Mouse (Mus musculus) forebrain, embryonic 10.5 days (tissue): ENCODE measurements around the gene Cad. TPM values are rescaled to one million over a fixed set of nuclear protein-coding genes. Genes with fewer than 3 reads are reported as not detected.

Experiments used
- DNase-seq: peaks from one replicate; pipeline ENCODE4 v3.0.0-alpha.2; 2017; ENCODE audit warnings: low spot score; ENCODE audit errors: extremely low spot score
- H3K27ac ChIP-seq: fragments of 300-500 bp; sonication (generic); 2 replicates; pipeline ENCODE4 v1.5.1; 2016; ENCODE audit warnings: mild to moderate bottlenecking
- H3K27me3 ChIP-seq: fragments of 300-500 bp; sonication (generic); 2 replicates; pipeline ENCODE4 v1.6.1; 2016; ENCODE audit warnings: mild to moderate bottlenecking; ENCODE audit not compliant: poor library complexity, severe bottlenecking
- H3K36me3 ChIP-seq: fragments of 300-500 bp; sonication (generic); replicated peaks from 2 replicates; pipeline ENCODE4 v1.6.1; 2016; ENCODE audit warnings: mild to moderate bottlenecking, moderate library complexity
- H3K4me1 ChIP-seq: fragments of 300-500 bp; sonication (generic); 2 replicates; pipeline ENCODE4 v1.6.1; 2016
- H3K4me3 ChIP-seq: fragments of 300-500 bp; sonication (generic); 2 replicates; pipeline ENCODE4 v1.5.1; 2016; ENCODE audit warnings: mild to moderate bottlenecking, moderate library complexity
- H3K9me3 ChIP-seq: fragments of 300-500 bp; sonication (generic); 2 replicates; pipeline ENCODE4 v1.6.1; 2016; ENCODE audit warnings: mild to moderate bottlenecking, moderate library complexity
- WGBS: fragments of 180-500 bp; shearing (Covaris S2); methylation state at CpG from one replicate; pipeline ENCODE4 v1.1.7; 2016; 5-methylcytosine and 5-hydroxymethylcytosine counted together
- polyA plus RNA-seq: library from polyadenylated mRNA; unstranded; fragments of >200 nt; fragmentation: Nextera tagmentation; extraction: Ambion mirVana; gene quantifications from 2 replicates; pipeline ENCODE4 v1.2.1, GENCODE M21; 2016

Gene Cad
- polyA plus RNA-seq, 1 experiment from 2014 or later, result 79.3 TPM

DNA sequence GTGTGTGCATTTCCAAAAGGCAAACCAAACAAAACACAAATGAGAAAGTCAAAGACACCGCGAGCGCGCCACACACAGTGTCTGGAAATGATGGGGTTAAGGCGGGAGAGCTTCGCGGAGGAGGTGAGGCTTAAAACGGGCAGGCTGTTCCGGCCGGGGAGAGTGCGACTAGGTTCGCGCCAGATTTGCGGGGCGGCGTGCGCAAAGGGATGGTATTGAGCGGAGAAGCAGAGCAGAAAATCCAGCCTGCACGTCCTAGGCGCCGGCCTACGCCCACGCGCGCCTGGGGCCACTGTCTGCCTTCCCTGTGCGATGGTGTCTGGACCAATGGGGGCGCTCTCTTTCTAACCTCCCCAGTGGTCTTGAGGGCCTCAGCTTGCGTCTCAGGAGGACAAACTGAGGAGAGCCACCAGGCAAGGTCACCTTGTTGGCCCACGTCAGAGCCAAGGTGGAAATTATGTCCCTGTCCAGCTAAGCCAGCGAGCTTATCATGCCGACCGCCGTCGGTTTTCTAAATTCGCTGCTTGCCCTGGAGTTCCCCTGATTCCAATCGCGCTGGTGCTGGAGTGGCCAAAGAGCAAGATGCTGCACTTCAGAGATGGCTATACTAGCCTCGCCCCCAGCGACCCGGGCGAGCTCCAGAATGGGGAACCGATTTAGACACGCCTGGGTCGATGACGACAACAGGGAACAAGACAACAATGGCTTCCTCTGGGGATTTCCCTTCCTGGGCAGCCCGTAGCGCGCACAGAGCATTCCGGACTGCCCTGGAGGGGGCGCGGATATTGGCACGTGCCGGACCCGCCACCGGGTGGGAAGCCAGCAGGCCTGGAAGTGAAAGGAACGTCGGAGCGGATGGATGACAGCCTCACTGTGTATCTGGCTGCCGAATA, 40.5 kb downstream of the Cad start:
- Histone ChIP-seq H3K4me1 (peaks cover 44% of the 10 kb centered on the region), H3K4me3 (peak overlapping the region; percentile 52), H3K36me3 (no peaks in the 10 kb centered on the region), H3K27ac (no peak overlapping the region), H3K9me3 (no peaks in the 10 kb centered on the region), H3K27me3 (peaks cover 94% of the 10 kb centered on the region)
- DNase-seq, result peak; percentile 46
- WGBS, result under 1% methylated on average over 59 of the region's 59 CpGs

DNA sequence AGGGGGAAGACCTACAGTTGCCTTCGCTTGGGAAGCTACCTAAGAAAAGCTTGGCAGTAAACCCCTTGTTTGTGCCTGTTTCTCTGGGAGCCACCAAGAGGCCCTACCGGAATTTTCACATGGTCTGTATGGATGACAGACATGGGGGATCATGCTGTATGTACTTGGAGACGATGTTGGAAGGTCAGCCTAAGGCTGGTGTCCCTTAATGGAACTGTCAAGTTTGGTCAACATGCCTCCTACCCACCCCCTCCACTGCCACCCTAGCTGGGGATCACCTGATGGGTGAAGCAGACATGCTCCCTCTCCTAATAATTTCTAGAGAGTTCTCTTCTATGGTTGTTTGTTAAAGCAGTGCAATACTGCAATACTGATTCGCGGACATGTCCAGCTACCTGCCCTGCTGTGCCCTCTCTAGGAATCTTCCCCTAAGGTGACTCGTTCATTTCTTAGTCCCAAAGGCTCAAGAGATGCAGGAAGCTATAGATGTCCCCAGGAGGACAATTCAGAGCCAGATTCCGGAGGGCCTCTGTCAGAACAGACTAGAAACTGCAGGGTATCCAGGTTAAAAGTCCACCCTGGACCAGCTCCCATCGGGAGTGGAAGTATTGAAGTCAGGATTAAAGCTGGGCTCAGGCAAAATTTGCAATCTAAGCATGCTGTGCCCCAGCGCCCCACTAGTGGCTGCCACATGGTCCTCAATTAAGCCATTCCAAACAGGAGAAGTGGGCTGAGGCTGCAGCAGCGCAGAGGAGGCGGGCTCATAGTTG, 41.3 kb downstream of the Cad start:
- Histone ChIP-seq H3K36me3 (no peaks in the 10 kb centered on the region), H3K4me3 (peak overlapping the region; percentile 52), H3K27me3 (peaks cover 85% of the 10 kb centered on the region), H3K27ac (no peak overlapping the region), H3K4me1 (peaks cover 44% of the 10 kb centered on the region), H3K9me3 (no peaks in the 10 kb centered on the region)
- no peak for DNase-seq
- WGBS, result 26% methylated on average over 11 of the region's 11 CpGs

DNA sequence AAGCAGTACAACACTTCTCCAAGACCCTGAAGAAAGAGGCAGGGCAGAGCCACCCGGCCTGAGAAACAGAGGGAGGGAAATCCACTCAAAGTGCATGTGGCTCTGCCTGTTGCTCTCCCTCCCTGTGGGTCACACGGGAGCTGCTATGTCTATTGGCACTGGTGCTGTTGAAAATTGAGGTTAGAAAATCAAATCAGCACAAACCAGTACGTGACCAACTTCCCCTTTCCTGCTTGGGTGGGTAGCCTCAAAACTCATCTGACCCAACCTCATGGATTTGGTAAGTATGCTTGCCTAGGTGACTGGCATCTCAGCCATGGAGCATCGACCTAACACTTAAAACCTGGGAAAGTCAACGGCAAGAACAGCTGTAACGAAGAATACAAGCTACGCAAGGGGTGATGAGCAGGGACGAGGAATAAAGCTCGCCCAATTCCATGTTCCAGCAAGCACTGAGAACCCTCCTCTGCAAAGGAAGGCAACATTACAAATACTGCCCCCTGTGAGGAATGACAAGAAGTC, 51.3 kb downstream of the Cad start, which contains the start of gene Dnajc5g:
Gene Dnajc5g, plus strand, starts transcription at position 472 of the 522 bp plus-strand sequence.
- Histone ChIP-seq H3K27ac (no peak within 1 kb of the TSS), H3K4me1 (no peaks in the 10 kb centered on the region), H3K36me3 (no peaks in the 10 kb centered on the region), H3K9me3 (no peaks in the 10 kb centered on the region), H3K27me3 (no peaks in the 10 kb centered on the region), H3K4me3 (no peak within 1 kb of the TSS)
- 88% methylated on average over 9 of the region's 9 CpGs for WGBS
- DNase-seq, result no peak

DNA sequence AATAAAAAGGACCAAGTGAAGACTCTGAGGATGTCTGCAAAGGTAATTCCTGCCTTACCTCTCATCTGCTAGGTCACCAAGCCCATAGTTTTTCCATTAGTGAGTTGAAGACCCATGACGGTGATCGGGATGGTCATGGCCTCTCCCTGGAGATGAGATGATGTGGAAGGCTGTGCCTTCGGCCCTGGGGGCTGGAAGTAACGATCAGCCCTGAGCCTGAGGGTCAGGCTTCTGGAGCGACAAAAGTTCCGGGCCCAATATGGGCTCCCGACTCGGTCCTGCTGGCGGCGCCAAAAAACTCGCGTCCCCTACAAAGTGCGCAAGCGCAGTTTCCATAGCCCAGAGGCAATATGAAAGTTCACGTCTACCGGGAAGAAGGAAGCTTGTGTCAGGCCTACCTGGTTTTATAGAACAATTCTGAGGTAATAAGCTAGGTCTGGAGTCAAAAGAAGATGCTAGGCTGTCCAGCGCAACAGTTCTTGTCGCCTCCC, 53.5 kb downstream of the Cad start, which contains the start of gene Slc30a3:
Gene Slc30a3, minus strand, starts transcription at position 238 of the 491 bp plus-strand sequence.
- H3K27me3 ChIP-seq, result no peaks in the 10 kb centered on the region
- H3K4me3 ChIP-seq, result no peak within 1 kb of the TSS
- no peaks in the 10 kb centered on the region for H3K36me3 ChIP-seq
- DNase-seq, result no peak
- no peaks in the 10 kb centered on the region for H3K9me3 ChIP-seq
- WGBS, result 93% methylated on average over 18 of the region's 18 CpGs
- no peak within 1 kb of the TSS for H3K27ac ChIP-seq
- H3K4me1 ChIP-seq, result no peaks in the 10 kb centered on the region

DNA sequence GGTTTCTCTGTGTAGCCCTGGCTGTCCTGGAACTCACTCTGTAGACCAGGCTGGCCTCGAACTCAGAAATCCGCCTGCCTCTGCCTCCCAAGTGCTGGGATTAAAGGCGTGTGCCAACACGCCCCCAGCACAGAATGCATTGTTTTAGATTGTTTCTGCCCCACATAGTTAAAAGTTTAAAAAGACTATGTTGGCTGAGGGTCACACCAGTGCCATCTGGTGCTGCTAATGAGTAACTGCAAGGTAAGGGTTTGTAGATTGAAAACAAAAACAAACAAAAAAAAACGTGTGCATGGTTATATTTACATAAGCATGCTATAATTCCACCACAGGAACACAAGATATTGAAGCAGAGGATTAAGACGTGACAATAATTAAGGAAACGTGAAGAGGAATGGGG, 56.2 kb downstream of the Cad start:
- H3K4me1 ChIP-seq, result no peaks in the 10 kb centered on the region
- WGBS, result 42% methylated on average over 7 of the region's 7 CpGs

DNA sequence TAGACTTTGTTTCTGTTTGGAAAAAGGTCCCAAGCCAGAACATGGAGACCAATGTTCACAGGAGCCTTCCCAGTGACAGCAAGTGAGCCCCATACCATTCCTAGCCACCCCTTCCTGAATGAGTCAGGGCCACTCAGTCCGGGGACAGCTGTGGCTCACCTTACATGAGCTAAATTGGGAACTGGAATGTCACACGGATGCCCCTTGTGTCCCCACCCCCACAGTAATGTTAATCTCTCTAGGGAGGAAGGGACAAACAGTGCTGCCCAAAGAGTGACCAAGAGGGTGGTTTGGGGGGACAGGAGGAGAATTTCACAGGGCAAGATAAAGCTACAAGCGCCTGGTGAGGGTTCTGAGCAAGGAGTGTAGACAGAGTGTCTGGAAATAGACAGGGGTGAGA, 61.8 kb downstream of the Cad start, which contains the start of gene Trim54:
Gene Trim54, plus strand, starts transcription at position 359 of the 400 bp plus-strand sequence.
- WGBS, result 53% methylated on average over 3 of the region's 3 CpGs
- DNase-seq, result no peak
- Histone ChIP-seq H3K36me3 (no peaks in the 10 kb centered on the region), H3K4me1 (no peaks in the 10 kb centered on the region), H3K4me3 (no peak within 1 kb of the TSS), H3K9me3 (no peaks in the 10 kb centered on the region), H3K27ac (no peak within 1 kb of the TSS), H3K27me3 (peaks cover 9% of the 10 kb centered on the region)

More for the DNA sequence above, 56.2 kb downstream of the Cad start:
- no peaks in the 10 kb centered on the region for H3K36me3 ChIP-seq
- H3K9me3 ChIP-seq, result no peaks in the 10 kb centered on the region
- no peak overlapping the region for H3K27ac ChIP-seq
- H3K27me3 ChIP-seq, result no peaks in the 10 kb centered on the region
- H3K4me3 ChIP-seq, result no peak overlapping the region
- no peak for DNase-seq

DNA sequence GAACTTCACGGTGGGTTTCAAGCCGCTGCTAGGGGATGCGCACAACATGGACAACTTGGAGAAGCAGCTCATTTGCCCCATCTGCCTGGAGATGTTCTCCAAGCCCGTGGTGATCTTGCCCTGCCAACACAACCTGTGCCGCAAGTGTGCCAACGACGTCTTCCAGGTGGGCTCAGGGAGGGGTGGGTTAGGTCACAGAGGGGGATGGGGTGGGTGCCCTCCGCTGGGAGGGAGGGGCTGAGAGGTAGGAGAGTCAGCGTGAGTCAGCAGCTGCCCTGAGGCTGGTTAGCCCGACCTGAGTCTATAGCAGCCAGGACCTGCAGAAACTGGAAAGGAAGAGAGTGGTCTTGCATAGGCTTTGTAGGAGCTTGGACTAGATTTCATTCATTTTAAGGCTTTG, 62.3 kb downstream of the Cad start:
- Histone ChIP-seq H3K4me1 (no peaks in the 10 kb centered on the region), H3K4me3 (no peak overlapping the region), H3K27ac (no peak overlapping the region), H3K27me3 (peaks cover 9% of the 10 kb centered on the region), H3K36me3 (no peaks in the 10 kb centered on the region), H3K9me3 (no peaks in the 10 kb centered on the region)
- no peak for DNase-seq
- 28% methylated on average over 10 of the region's 10 CpGs for WGBS

DNA sequence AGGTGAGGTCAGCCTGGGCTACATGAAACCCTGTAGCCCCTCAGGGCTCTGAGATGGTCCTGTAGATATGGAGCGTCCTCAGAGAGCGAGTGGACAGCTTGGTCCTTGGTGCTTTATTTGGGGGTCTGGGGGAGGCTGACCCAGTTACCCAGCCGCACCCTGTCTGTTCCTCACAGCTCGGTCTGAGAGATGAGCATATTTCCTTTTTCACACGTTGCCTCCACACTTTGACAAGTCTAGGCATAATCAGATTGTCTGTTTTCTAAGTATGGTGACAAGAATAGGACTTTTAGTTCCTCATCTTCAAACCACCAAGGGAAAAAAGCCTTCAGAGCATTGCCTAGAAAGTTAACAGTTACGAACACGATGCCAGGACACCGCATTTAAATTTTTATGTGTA, 66.5 kb downstream of the Cad start:
- Histone ChIP-seq H3K27ac (no peak overlapping the region), H3K9me3 (no peaks in the 10 kb centered on the region), H3K4me1 (no peaks in the 10 kb centered on the region), H3K36me3 (no peaks in the 10 kb centered on the region), H3K27me3 (peaks cover 9% of the 10 kb centered on the region), H3K4me3 (no peak overlapping the region)
- no peak for DNase-seq
- WGBS, result 90% methylated on average over 8 of the region's 8 CpGs

DNA sequence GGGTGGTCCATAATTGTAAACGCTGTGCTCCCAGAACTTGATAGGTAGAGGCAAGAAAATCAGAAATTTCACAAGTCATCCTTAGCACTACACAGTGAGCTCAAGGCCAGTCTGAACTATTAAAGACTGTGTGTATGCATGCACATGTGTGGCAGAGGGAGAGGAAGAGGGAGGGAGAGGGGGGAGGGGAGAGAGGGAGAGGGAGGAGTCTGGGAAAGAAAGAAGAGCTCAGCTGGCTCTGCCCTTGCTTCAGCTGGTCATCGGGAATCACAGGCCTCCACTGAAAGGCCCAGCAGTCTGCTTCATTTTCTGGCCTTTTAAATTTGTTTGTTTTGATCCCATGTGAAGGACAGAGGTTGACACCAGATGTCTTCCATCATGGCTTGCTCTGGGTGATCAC, 68.9 kb downstream of the Cad start:
- 55% methylated on average over 2 of the region's 2 CpGs for WGBS
- Histone ChIP-seq H3K27ac (no peak overlapping the region), H3K9me3 (no peaks in the 10 kb centered on the region), H3K4me1 (no peaks in the 10 kb centered on the region), H3K4me3 (no peak overlapping the region), H3K36me3 (no peaks in the 10 kb centered on the region), H3K27me3 (no peaks in the 10 kb centered on the region)
- DNase-seq, result no peak

DNA sequence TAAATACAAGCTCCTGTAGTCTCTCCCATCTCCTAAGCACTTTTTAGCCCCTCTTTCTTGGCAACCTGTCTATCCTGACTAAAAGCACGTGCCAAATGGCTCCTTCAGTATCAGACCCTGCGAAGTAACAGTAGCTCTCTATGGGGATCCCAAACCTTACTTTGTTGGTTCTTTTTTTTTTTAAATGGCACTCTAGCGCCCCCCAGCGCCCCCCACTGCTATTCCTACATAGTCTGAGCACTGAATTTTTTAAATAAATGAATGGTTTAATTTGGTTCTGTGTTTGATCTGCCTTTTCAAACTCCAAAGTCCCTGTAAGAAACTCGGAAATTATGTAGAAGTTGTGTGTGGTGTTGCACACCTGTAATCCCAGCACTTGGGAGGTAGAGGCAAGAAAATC, 71.5 kb downstream of the Cad start:
- no peak for DNase-seq
- WGBS, result 41% methylated on average over 5 of the region's 5 CpGs
- peaks cover under 1% of the 10 kb centered on the region; the same call in 1 of the 2 replicates for H3K27me3 ChIP-seq
- no peaks in the 10 kb centered on the region for H3K9me3 ChIP-seq
- H3K27ac ChIP-seq, result no peak overlapping the region
- H3K4me3 ChIP-seq, result no peak overlapping the region
- H3K4me1 ChIP-seq, result no peaks in the 10 kb centered on the region
- H3K36me3 ChIP-seq, result no peaks in the 10 kb centered on the region
